In the genomic region with DNA sequence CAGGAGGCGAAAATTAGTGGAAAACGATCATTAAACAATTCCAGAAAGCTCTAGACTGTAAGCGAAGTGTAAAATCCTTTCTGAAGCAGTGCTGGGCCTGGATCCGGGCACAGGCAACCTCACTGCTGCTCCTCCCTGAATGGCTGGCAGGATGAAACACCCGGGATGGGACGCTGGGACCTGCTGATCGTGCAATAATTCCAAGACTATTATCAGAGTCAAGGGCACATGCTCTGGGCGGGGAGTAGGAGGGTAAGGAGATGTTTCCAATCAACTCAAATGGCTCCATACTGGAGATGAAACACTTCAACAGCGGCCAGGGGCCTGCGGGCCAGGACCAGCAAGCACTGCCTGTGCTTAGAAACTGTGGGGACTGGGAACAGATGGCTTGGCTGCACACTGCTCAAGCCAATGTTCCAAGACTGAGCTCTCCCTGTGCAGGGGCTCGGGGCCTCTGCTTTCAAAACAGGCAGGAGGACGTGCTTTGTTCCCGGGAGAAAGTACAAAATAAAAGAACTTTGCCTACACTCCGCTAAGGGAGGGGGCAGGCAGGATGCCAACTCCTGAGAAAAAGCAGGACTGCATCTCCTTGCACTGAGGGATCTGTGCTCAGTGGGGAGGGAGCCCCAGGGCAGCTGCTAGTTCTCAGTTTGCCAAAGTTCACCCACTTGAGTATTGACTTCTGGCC, we compare ENCODE assay signal across 8 mouse cellular contexts.
A peak's percentile ranks its signal among the peaks of the same experiment; 100 is the strongest.
DNase-seq lines count a peak whose midpoint lies in the region; ATAC-seq lines count a peak whose summit lies in the region.

No protein-coding gene starts in this region.

- intact Hi-C loops in heart, postnatal 25 days (cut with DNase I) = no loop called here

- ATAC-seq in frontal cortex, adult (ENCODE audit: low TSS enrichment) = peak; percentile 72; the same call in 1 of the 2 replicates

- DNase-seq in R1 (ENCODE audit: low read depth, low spot score) = peak; percentile 50
- peak; percentile 71 for DNase-seq in cerebellum, adult 9-11 months
- peak; percentile 61 for DNase-seq in heart, postnatal 25 days (ENCODE audit: low spot score)
- DNase-seq in layer of hippocampus, adult 18-20 months (ENCODE audit: low spot score in 2 of 2) = peak; percentile 38 to 84
- peak; percentile 67 for DNase-seq in lung, postnatal 14 days
- peak; percentile 28 for DNase-seq in right cerebral cortex, postnatal 25 days
- DNase-seq in thymus, postnatal 14 days = no peak
